Mouse (Mus musculus): Measurements from ENCODE around the gene Nkiras1.

The Nkiras1 gene

DNA sequence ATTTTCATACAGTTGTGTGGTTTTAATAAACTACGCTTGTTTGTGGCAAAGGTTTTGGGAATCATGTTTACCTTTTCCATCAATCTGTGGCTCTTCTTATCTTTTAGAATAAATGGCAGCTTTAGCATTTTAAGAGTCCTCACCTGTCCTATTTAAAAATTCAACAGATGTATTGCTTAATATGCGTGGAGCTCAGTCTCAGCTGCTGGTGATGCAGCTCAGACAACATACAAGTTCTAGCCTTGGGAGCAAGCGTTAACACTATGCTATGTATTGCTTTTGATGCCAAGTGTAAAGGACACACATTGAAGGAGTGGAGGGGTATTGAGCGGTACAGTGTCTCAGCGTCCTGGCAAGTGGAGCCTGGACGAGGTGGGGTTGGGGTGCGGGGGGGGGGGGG lies 730 bp downstream of the Nkiras1 start:
- in situ Hi-C loops (cut with MboI; ENCODE audit: low sequenced_read_pairs): no loop called here

DNA sequence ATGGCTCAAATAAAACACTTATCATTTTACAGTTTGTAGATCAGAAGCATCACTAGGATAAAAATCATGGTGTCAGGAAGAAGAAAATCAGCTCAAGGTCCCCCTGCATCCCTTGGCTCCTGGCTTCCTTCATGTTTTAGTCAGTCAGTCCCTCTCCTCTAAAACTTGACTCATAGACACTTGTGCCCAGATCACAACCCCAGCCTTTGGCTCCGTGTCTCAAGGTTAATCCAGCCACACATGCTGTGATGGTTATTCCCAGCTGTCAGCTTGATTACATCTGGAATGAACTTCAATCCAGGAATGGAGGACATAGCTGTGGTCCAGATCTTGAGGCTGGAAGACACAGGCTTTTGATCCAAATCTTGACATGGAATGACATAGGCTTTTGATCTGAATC lies 3.6 kb downstream of the Nkiras1 start:
- in situ Hi-C loops (cut with MboI; ENCODE audit: low sequenced_read_pairs): no loop called here

GRCm38 (mm10) chr14:18280375-18280774 lies 9.4 kb downstream of the Nkiras1 start:
- in situ Hi-C loops (cut with MboI; ENCODE audit: low sequenced_read_pairs): no loop called here

DNA sequence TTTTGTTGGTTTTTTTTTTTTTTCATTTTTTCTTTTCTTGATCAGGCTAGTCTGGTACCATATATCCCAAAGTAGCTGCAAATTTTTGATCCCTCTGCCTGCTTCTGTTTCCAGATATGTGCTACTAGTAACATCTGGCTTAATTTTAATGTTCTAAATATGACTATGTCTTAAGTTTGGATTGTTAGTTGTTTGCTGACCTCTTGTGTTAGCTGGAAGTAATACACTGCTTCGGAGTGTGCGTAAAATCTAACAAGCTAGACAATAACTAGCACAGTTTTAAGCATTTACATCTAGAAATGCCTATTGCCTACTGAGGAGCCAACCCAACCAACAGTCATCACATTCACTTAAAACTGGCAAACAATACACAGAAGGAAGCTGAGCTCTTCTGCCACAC lies 13.6 kb downstream of the Nkiras1 start:
- in situ Hi-C loops (cut with MboI; ENCODE audit: low sequenced_read_pairs): no loop called here

- in situ Hi-C loops (cut with MboI; ENCODE audit: low sequenced_read_pairs): no loop called here
Observed at GRCm38 (mm10) chr14:18285476-18285875, 14.5 kb downstream of the Nkiras1 start.

DNA sequence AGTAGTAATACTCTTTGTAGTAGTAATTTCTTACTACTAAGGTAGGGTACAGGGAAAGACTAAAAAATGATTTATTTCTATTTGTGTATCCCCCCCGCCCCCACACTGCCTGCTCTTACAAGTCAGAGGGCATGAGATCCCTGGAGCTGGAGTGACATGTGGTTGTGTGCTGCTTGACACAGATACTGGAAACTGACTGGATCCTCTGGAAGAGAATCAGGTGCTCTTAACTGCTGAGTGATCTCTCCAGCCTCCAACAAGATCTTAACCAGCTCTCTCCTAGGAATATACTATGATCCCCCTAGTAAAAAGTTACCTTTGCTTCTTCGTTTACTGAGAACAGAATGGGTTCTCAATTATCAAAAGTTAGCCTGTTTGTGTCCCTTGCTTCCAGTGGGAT lies 15.5 kb downstream of the Nkiras1 start:
- in situ Hi-C loops (cut with MboI; ENCODE audit: low sequenced_read_pairs): no loop called here

DNA sequence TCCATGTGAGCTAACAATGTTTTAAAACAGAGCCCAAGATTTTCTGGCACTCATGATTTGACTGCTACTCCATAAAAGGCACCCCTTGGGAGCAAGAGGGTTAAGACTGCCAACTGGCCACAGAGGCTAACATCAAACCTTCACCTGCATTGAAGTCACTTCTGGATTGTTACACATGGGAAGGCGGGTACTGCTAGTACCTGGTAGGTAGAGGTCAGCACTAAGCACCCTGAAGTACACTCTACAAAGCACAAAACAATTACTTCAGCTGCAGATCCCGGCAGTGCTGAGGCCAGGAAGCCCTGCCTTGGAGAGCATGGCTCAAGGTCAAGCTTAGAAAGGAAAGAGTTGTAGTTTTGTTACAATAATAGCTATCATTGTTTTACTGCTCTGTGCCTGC lies 16.5 kb downstream of the Nkiras1 start:
- in situ Hi-C loops (cut with MboI; ENCODE audit: low sequenced_read_pairs): no loop called here

DNA sequence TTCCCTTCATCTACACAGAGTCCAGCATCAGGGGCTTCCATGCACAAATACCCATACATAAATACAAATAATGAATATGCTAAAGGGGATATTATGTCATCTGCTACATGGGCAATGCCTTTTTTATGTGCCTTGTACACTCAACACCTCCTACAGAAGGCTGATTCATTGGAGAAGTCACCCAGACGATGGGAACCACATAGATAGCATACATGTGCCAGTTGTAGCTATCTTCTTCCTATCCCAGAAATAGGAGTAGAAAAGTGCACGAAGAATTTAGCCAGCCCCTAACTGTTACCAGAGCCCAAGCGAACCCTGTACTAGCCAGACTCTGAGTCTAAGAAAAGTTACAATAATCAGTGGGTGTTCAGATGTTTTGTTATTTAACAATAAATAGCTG lies 21.2 kb downstream of the Nkiras1 start:
- in situ Hi-C loops (cut with MboI; ENCODE audit: low sequenced_read_pairs): no loop called here

DNA sequence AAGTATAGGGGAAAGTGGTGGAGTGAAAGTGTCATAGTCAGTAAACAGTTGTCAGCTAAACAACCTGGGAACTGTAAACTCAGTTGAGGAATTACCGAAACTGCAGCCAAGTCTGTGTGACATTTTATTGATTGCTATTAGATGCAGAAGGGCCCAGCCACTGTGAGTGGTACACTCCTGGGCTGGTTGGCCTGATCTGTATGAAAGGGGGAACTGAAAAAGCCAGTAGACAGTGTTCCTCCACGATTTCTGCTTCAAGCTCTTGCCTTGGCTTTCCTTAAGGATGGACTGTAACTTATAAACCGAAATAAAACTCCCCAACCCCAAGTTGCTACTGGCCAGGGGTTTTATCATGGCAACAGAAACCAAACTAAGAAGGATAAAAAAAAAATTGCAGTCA lies 21.6 kb downstream of the Nkiras1 start:
- in situ Hi-C loops (cut with MboI; ENCODE audit: low sequenced_read_pairs): no loop called here

DNA sequence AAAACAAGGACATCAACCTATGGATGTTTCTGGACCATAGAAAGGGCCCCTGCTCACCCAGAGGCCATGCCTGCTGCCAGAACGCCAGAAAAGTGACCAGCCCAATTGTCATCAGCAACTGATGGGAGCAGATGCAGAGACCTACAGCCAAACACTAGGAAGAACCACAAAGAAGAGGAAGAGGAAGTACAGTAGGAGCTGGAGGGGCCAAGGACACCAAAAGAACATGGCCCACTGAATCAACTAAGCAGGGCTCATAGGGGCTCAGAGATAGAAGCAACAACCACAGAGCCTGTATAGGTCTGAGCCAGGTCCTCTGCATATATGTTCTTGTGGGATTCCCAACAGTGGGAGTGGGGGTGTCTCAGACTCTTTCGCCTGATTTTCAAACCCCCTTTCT lies 26.5 kb downstream of the Nkiras1 start:
- in situ Hi-C loops (cut with MboI; ENCODE audit: low sequenced_read_pairs): no loop called here

GRCm38 (mm10) chr14:18298874-18299273 lies 27.9 kb downstream of the Nkiras1 start:
- in situ Hi-C loops (cut with MboI; ENCODE audit: low sequenced_read_pairs): no loop called here

- in situ Hi-C loops (cut with MboI; ENCODE audit: low sequenced_read_pairs): no loop called here
Observed at GRCm38 (mm10) chr14:18300676-18301075, 29.7 kb downstream of the Nkiras1 start.

- in situ Hi-C loops (cut with MboI; ENCODE audit: low sequenced_read_pairs): no loop called here
Observed at GRCm38 (mm10) chr14:18301591-18301990, 30.7 kb downstream of the Nkiras1 start.

- in situ Hi-C loops (cut with MboI; ENCODE audit: low sequenced_read_pairs): no loop called here
Observed at GRCm38 (mm10) chr14:18302750-18303149, 31.8 kb downstream of the Nkiras1 start.

- in situ Hi-C loops (cut with MboI; ENCODE audit: low sequenced_read_pairs): no loop called here
Observed at GRCm38 (mm10) chr14:18303262-18303661, 32.3 kb downstream of the Nkiras1 start.

GRCm38 (mm10) chr14:18304165-18304564 lies 33.2 kb downstream of the Nkiras1 start:
- in situ Hi-C loops (cut with MboI; ENCODE audit: low sequenced_read_pairs): no loop called here

DNA sequence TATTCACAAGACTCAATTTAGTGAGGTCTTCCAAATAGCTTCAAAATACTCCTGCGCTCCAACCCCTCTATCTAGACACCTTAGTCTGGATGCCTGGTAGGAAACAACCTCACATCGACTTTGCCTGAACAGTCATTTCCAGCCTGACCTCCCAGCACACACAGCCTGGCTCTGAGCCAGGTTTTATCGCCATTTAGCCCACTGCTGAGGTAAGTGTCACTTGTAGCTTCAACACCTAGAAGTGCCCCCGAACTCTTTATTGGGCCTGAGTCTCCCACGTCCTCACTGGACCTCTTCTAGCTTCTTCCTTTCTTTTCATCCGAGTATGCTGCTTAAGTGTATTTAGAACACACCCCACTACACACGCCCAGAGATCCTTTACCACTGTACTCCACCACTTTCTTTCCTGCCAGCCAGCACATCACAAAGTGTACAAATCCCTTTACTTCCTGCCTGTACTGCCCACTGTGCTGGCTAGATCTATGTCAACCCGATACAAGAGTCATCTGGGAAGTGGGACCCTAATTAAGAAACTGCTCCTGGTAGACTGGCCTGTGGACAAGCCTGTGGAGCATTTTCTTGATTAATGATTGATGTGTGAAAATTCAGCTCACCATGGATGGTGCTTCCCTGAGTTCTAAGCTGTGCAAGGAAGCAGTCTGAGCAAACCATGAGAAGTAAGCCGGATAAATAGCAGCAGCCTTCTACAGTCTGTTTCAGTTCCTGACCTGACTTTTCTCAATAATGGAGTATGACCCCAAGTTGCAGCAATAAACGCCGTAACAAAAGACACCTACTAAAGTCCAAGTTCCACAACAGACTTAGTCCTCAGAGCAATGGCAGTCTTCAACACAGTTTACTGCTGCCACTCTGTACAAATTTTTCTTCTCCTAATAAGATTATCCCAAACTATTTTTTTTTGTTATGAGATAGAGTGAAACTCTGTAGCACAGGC lies 46.8 kb downstream of the Nkiras1 start:
- in situ Hi-C loops (cut with MboI; ENCODE audit: low sequenced_read_pairs): no loop called here

DNA sequence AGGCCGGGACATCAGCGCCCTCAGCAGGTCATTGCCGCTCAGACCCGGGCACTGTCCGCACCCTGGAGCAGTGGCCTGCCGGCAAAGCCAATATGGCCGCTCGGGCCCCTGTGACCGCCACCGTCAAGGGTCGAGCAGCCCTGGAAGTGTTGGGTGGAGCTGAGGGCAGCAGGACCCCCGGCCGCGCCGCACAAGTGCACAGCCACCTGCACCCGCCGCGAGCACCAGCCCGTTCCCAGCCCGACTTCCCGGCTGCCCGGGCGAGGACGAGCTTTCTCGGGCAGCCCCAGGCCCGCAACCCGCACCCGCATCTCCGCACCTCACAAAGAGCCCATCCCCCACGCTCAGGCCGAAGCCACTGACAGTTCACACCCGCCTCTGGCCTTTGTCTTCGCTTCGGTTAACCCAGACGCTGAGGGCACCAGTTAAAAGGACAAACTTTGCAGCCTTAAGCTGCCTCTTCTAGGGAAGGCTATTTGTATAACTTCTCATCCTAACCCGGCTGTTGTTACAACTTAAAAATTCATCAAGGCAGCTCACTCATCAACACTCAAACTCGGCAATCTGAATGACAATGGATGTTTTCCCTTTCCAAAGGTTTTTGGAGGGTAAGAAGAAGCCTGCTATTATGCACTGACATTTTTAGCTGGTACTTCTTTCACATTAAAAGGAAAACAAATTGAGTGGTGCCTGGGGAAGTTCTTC lies 56.2 kb downstream of the Nkiras1 start:
- in situ Hi-C loops (cut with MboI; ENCODE audit: low sequenced_read_pairs): no loop called here

DNA sequence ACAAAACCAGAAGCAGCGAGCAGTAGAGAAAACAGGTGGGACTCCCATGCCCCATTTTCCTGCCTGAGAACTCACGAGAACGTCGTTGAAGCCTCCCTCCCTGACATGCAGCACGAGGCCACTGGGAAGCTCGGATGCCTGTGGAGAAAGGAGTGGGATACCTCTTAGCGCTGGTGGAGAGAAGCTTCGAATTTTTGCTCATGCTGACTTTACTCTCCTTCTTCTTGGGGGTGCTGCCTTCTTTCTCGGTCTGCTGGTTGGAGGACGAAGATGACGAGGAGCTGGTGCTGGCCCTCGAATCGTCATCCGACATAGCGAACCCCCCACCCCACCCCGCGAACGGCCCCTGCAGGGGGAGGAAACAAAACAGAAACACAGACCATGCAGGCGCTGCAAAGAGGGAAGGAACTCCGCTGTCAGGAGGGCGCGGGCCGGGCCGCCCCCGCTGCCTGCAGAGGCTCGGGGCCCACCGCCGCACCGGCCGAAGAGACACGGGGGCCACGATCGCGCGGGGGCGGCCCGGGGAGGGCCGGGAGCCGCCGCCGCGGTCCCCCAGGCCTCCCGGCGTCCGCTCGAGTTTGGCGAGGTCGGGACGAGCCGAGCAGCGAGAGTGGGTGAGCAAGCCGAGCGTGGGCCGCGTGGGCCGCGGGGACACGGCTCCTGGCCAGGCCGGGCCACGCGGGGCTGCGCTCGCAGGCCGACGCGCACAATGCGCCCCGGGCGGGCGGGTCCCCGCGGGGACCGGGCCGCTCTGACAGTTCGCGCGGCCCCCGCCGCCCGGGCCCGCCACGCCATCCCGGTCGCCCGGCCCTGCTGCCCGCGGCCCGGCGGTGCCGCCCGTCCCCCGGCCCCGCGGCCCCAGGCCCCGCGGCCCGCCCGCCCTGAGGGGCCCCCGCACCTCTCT lies 60.1 kb downstream of the Nkiras1 start:
- in situ Hi-C loops (cut with MboI; ENCODE audit: low sequenced_read_pairs): no loop called here

DNA sequence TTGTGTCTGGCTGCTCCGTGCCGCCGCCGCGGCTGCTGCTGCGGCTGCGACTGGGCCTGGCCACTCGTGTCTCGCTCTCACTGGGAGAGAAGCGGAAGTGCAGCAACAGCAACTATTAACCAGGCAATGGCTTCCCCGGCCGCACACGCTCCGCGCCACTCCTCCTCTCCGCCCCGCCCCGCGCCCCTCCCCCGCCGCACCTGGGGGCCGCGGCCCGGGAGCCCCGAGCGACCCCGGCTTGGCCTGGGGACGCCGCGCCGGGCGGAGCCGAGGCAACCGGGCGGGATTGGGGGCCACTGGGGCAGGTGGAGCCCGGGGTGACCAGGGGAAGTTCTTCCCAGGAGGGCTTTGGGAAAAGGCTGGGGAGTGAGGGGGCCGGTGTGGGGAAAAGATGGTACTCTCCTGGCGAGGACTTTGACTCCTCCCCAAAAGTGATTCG lies 60.8 kb downstream of the Nkiras1 start, which contains the start of gene Ube2e1:
TSS of gene Ube2e1 (minus strand) at position 167 of the 439 bp plus-strand sequence.
- in situ Hi-C loops (cut with MboI; ENCODE audit: low sequenced_read_pairs): no loop called here

Measured in CH12F3 (cell line).